Mouse (Mus musculus) CH12F3 (cell line): ENCODE measurements around the gene Safb.
"Not testable (repeated sequence)": the region's sequence is repeated elsewhere in the genome, so short reads cannot be mapped to it uniquely, and the experiment has no call there.

Experiments used
- in situ Hi-C: fragments of 300-500 bp; cut with MboI; formaldehyde crosslinking; loops from 2 replicates; pipeline ENCODE4 v1.14.3; 2020; ENCODE audit warnings: low sequenced_read_pairs

Safb gene

DNA sequence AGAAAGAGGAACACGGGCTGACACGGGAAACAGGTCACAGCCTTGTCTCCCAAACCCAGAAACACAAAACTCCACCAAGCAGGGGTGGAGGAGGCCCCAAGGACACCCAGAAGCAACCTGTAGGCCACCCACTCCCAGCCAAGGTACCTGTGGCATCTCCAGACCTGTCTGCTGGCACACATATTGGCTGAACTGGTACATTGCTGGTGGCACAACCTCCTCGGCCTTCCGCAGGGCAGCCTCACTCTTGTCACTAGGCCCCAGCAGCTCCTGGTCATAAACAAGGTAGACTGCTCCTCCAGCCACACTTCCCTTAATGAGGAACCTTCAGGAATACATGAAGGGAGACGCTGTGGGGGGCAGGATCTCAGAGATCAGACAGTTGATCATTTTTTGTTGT is 24.1 kb downstream of the Safb start:
- in situ Hi-C loops, result no loop called here

DNA sequence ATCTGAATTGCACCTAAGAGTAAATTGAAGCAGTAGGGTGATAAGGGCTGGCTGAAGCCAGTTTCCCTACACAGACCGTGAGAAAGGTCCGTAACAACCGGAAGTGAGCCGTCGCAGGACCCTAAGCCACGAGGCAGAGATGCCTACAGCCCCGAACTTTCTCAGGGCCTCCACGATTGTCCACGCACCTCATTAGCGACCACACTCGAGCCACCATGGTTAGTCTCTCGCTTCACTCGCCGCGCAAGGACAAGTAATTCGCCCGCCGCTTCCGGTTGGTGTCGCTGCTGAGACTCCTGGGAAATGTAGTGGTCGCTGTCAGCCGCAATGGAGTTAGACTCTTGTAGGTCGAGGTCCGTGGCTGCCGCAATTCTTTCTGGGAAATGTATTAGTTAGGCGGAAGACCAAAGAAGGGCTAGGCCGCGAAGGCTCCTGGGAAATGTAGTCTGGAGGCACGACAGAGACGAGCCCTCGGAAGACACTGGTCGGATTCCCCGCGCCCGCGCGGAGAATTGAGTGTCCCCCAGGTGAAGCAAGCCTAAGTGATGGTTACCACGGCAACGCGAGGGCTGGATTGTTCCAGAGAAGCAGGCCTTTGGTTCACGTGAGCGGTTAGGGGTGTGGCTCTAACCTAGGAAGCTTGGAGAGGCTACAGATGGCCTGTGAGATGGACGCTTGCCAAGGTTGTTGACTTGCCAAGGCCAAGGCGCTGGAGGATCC is 25.0 kb downstream of the Safb start, which contains the start of gene 2410015M20Rik:
TSS of gene 2410015M20Rik (minus strand) at position 320 of the 720 bp plus-strand sequence.
- in situ Hi-C loops, result no loop called here

GRCm38 (mm10) chr17:56611323-56611722 is 26.7 kb downstream of the Safb start:
- in situ Hi-C loops, result no loop called here

DNA sequence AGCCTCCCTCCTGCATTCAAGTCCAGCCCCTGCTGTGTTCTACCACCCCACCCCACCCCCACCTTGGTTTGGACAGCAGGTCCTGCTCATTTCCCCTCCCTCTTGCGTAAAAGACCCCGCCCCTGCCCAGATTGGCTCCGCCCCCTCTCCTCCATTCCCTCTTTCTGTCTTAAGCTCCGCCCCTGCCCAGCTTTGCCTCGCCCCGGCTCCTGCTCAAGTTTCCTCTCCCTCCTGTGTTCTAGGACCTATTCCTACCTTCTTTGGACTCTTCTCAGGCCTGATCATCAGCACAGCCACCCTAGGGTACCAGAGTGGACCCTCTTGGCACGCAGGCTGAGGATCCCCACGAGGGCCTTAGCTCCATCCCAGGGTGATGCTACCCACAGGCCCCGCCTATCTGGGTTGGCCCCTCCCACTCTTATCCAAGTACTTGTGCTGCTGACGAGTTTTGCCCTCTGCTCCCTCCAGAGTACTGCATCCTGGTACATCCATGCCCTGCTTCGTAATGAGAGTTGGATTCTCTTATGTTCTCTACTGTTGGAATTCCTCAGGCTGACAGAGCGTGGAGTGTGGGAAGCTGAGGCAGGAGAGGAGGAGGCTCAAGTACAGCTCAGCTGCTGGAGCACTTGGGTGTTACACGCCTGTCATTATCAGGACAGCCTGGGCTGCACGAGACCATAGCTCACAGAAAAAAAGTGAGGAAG is 27.4 kb downstream of the Safb start:
- in situ Hi-C loops, result no loop called here

DNA sequence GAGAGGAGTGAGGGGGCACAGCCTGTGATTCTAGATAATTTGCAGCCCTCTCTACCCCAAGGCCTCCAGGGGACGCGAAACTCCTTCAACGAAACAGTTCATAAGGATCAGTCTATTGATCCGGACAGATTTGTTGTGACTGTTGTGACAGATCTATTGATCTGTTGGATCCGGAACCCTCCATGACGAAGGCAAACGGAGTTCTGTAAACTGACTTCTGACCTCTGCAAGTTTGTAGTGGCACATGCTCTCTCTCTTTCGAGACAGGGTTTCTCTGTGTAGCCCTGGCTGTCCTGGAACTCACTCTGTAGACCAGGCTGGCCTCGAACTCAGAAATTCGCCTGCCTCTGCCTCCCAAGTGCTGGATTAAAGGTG is 27.9 kb downstream of the Safb start:
- in situ Hi-C loops, result not testable (repeated sequence)

- in situ Hi-C loops, result no loop called here
Measured at GRCm38 (mm10) chr17:56613236-56613844, 28.7 kb downstream of the Safb start, which contains the start of gene Rpl36. Rpl36 (plus strand) TSS chr17:56613416.

DNA sequence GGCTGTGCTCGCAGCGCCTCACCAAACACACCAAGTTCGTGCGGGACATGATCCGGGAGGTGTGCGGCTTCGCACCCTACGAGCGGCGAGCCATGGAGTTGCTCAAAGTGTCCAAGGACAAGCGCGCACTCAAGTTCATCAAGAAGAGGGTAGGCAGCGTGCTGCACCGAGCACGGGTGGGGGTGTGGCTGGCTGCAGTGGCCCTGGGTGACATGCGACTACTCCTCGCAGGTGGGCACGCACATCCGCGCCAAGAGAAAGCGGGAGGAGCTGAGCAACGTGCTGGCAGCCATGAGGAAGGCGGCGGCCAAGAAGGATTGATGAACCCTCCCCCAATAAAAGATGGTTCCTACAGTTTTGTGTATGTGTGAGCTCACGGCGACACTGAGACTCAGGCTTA is 29.3 kb downstream of the Safb start:
- in situ Hi-C loops, result not testable (repeated sequence)

GRCm38 (mm10) chr17:56614391-56615135 is 29.9 kb downstream of the Safb start:
- in situ Hi-C loops, result no loop called here

DNA sequence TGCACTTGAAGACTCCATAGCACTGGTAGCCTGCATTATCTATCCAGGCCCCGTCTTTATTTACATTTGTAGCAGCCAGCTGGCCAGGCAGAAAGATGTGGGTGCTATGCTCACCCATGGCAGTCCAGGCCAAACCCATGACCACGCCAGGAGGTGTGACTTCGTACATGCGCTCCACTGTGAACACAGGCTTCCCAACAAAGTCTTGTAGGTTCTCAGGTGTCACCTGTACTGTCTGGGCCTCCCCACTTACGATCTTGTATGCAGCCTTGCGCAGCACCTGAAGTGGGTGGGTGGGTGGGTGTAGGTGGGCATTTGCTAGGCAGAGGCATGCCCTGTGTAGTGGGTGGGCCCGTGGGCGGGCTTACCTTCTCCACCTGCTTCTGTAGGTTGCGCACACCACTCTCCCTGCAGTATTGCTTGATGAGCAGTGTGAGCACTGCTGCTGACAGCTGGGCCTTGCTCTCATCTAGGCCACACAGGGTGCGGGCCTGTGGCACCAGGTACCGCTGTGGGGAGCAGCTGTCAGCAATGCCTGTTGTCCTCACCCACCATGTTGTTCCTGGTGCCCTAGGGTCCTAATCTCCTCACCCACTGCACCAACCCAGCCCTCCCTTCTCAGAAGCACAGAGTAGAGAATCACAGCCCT is 30.6 kb downstream of the Safb start:
- in situ Hi-C loops, result no loop called here

DNA sequence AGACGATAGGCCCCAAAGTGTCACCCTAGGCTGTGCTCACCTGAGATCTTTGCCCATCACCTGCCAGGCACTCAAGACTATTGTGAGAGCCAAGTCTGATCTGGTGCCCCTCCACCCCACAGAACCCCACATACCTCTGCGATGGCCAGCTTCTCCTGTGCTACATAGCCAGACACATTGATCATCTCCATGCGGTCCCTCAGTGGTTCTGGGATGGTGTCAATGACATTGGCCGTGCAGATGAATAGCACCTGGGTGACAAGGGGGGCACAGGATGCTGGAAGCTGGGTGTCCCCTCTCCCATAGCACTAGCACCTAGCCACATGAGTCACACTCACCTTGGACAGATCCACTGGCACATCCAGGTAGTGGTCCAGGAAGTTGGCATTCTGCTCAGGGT is 31.2 kb downstream of the Safb start:
- in situ Hi-C loops, result no loop called here

DNA sequence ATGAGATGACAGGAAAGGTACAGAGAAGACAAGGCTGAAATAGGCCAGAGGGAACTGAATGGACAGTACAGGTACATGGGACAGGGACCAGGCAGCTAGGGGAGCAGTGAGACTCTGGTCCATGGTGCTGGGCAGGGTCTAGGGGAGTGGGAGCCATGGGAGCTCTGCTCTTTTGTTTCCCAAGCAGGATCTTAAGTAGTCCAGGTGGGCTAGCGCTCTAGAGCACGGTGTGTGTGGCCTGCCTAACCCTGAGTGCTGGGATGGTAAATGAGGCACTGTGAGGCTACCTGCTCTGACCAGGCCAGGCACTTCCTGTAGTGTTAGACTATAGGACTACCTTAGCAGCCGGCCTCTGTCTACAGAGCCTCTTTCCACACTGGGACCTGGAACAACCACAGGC is 32.1 kb downstream of the Safb start:
- in situ Hi-C loops, result no loop called here

DNA sequence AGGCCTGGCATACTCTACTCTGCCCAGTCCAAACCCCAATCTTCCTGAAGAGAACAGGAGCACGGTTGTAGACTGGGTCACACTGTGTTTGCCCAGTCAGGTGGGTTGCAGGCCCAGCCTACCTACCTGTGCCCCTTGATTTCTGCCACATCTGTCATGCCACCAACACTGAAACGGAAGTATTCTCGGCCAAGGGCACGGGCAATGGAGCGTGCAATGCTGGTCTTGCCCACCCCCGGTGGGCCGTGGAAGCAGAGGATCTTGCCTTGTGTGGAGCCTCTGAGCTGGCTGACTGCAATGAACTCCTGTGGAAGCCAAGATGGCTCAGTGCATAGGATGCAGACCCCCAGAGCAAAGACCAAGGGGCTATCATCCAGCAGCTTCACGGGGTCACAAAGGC is 33.0 kb downstream of the Safb start:
- in situ Hi-C loops, result no loop called here

DNA sequence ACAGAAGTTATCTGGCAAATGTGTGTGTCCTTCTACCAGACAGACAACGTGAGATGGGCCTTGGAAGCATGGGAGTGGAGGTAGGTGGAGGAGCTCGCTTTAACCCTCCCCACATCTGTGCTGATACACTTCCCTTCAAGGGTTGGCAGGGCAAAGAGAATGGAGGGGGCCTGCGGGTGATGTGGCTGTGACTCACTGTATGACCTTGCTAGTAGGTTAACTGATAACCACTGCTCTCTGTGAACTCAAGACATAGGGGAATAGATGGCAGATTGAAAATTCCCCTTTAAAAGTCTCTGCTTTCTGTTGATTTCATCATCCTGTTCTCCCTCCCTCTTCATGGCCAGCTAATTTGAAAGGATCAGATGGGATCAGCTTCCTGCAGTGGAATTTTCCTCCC is 40.9 kb downstream of the Safb start:
- in situ Hi-C loops, result no loop called here

GRCm38 (mm10) chr17:56626260-56626659 is 41.6 kb downstream of the Safb start:
- in situ Hi-C loops, result no loop called here

DNA sequence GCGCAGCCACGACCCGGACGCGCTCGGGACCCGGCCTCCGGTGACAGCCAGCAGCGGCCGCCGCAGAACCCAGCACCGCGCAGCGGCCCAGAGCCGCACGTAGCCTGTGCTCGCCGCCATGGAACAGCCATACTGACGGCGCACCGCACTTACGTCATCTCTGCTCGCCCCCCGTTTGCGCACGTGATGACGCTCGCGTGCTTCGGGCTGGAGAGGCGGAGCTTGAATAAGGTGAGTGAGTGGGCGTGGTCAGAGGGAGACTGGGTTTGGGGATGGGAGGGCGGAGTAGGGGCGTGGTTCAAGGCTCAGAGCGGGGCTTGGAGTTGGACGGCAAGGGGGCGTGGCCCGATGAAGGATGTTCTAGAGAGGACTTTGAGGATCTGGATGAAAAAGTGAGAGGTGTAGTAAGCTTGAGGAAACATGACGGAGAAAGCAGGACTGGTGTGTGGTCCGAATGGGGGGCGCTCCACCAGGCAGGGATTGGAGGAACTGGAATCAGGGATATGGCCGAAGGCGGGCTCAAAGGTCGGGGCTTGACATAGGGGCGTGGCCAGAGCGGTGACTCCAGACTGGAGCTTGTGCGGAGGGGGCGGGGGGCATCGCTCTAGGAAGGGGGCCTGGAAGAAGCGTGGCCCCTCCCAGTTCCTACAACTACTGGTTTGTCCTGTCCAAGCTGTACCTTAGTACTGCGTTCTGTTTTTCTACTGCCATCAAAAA is 42.3 kb downstream of the Safb start, which contains the start of gene Lonp1:
TSS of gene Lonp1 (minus strand) at position 134 of the 717 bp plus-strand sequence.
- in situ Hi-C loops, result no loop called here

DNA sequence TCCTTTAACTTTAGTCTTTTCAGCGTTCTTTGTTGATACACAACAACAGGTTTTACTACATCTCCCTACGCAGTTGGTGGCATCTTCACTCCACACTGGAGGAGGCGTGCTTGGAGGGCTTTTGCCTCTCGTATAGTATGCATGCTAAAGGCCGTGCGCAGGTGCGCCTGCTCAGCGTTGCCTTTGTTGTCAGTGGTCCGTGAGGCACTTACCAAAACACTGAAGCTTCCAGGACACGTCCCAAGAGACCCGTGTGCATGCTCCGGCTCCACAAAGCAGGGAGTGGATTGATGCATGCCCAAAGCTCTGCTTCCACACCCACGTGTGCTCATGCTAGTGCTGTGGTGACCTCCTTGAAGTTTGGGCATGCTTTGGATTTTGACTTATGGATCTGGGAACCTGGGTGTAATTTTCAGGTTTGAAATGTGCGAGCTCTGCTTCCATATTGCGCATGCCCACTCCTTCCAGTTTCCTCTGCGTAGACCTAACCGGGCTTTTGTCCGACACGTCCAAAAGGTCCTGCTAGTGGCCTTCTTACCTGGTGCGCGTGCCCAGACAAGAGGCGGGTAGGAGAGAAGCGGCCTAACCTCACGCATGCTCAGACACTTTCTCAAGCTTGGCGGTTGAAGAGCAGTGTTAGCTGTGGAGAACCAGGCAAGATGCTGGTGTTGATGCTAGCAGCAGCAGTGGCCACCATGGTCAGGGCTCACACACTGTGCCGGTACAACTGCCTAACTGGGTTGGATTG is 43.1 kb downstream of the Safb start, which contains the start of gene Catsperd:
TSS of gene Catsperd (plus strand) at position 614 of the 748 bp plus-strand sequence.
- in situ Hi-C loops, result no loop called here

GRCm38 (mm10) chr17:56629800-56630781 is 45.5 kb downstream of the Safb start:
- in situ Hi-C loops, result not testable (repeated sequence)

DNA sequence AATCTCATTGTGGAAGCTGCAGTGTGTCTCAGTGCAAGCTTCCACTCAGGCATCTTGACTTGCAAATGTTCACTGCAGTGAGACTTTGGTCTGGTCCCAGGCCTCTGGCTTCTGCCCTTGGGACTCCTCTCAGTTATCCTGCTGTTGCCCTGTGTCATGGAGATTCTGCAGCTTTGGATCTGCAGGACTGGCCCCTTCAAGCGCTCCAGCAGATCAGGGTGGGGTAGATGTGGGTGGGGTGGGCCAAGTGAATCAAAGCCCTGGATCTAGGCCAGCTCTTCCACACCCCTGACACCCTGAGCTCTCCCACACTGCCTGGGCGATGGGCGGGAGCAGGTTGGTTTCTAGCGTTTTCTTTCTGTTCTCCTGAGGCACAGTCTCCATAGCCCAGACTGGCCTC is 47.2 kb downstream of the Safb start:
- in situ Hi-C loops, result no loop called here
